Mouse (Mus musculus) activated CD4-positive, CD25-positive, alpha-beta regulatory T cell, adult 4 months (primary cell): Measurements from ENCODE around the gene Sorbs1. TPM values are rescaled to one million over a fixed set of nuclear protein-coding genes. Genes with fewer than 3 reads are reported as not detected.

Experiments used
- ATAC-seq: one replicate; pipeline ENCODE4 v1.8.0; 2017
- polyA plus RNA-seq, 2 experiments: library from polyadenylated mRNA; unstranded; fragments of 100-300 nt; shearing (Covaris generic); gene quantifications; one replicate each; pipeline ENCODE4 v1.2.1; 2017

Gene Sorbs1
- polyA plus RNA-seq, 2 experiments from 2014 or later, result 14.0 to 15.7 TPM

DNA sequence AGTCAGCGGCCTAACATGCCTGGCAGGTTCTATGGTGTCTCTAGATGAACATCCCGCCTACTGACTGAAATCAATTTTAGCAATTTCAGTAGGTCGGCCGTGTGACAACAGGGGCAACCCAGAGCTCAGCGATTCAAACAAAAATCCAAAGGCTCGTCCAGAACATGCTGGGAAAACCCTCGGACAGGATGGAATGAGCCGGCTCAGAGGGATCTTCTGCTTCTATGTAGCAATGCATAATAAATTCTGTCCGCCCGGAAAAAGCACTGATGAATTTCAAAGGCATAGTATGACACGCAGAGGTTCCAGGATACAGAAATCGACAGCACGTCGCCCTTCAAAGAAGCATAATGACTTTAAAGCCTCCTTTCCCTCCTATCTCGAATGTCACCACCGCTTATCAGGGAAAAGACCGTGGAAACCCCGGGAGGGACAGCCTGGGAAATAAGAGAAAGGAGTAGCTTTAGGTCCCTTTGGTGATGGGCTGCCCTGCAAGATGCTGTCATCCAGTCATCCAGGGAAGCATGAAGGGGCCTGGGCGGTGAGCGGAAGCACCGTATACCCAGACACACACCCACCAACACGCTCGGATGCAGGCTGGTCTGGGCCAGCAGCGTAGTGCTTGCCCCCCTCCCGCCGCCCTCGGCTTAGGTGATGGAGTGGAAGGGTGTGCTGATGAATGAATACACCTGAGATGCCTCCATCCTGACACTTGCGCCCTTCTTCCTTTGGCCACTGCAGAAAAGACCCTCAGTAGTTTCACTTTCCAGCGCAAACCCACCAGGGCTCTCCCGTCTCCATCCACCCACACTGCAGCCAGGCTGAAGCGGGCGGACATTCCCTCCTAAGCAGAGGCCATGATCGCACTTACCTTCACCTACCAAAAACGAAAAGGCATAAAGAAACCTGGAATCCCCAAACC is 818 bp downstream of the Sorbs1 start:
- ATAC-seq, result peak; percentile 28

- ATAC-seq, result no peak
These were observed 1.8 kb downstream of the Sorbs1 start for GRCm38 (mm10) chr19:40511679-40512309.

GRCm38 (mm10) chr19:40511100-40511439 is 2.5 kb downstream of the Sorbs1 start:
- no peak for ATAC-seq

DNA sequence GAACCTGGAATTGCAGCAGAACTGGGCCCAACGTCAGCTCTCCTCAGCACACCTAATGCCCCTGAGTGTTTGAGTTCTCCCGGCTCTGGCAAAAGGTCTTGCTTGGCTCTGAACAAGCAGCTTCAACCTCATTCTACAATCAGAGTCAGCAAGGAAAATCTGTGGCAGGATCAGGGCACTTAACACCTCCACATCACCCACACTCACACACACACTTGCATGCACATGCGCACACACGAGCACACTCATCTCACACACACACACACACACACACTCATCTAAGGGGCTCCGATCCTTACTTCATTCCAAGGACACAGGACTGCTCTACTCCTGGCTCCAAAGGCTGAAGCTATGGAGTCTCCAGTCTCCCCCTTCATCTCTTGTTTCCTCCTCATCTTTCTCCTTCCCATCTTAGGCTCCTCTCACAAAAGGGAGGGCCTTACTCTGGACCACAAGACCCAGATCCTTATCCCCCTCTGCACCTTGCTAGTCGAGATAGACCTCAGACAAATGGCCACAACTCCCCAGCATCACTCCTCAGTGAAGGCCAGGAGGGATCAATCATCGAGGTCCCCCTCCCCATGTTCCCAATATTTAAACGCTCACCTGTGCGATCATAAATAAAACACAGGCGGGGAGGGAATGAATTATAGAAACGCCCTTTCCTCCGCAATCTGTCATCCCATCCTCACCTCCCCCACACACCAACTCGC is 3.0 kb downstream of the Sorbs1 start:
- ATAC-seq, result no peak

DNA sequence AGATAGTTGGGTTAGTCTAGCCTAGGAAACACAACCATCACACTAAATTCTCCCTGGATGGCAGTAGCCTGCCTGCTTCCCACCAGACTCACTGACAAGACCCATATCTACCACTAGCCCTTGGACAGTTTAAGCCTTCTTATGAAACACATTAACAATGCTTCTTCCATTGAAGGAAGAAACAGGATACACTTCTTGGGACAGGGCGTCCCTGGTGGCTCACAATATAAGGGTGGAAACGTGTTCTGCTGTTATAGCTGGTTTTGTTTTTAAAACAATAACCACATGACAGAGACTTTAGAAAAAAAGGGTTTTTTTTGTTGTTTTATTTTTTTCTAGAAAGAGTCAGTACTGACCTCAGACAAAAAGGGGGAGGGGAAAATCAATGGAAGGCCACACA is 4.3 kb downstream of the Sorbs1 start:
- no peak for ATAC-seq

GRCm38 (mm10) chr19:40508851-40509250 is 4.7 kb downstream of the Sorbs1 start:
- no peak for ATAC-seq

DNA sequence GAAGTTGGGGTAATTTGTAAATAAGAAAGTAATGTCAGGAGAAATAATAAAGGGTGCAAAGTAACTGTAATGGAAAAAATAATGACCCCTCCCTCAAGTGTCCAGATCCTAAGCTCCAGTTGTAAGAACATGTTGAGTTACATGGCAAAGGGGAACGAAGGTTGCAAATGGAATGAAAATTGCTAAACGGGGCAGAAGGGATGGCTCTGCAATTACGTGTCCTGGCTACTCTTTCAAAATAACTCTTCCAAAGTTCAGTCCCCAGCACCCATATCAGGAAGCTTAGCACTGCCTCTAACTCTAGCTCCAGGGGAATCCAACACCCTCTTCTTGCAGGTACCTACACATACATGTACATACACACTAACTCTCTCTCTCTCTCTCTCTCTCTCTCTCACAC is 6.6 kb downstream of the Sorbs1 start:
- ATAC-seq, result no peak

DNA sequence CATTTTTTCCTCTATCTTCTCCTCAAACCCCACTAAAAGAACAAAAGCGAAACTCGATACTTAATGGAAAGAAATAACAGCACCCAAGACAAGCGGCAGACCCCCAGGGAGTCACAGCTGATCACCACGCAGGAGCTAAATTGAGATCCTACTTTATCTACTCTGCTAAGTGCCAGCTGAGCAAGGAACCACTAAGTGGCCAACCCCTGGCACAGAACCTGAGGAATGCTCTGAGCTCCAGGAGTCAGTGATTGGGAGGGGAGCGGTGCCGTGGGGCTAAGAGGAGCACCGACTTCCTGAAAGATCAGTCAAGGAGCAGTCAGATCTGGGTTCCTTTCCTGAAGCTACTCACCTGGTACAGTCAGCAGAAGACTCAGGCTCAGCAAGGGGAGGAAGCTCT is 9.2 kb downstream of the Sorbs1 start:
- ATAC-seq, result no peak

- no peak for ATAC-seq
These were observed 13.4 kb downstream of the Sorbs1 start for GRCm38 (mm10) chr19:40499940-40500737.

- ATAC-seq, result no peak
These were observed 14.4 kb downstream of the Sorbs1 start for GRCm38 (mm10) chr19:40499141-40499540.

- ATAC-seq, result no peak
These were observed 15.3 kb downstream of the Sorbs1 start for GRCm38 (mm10) chr19:40498162-40498725.

DNA sequence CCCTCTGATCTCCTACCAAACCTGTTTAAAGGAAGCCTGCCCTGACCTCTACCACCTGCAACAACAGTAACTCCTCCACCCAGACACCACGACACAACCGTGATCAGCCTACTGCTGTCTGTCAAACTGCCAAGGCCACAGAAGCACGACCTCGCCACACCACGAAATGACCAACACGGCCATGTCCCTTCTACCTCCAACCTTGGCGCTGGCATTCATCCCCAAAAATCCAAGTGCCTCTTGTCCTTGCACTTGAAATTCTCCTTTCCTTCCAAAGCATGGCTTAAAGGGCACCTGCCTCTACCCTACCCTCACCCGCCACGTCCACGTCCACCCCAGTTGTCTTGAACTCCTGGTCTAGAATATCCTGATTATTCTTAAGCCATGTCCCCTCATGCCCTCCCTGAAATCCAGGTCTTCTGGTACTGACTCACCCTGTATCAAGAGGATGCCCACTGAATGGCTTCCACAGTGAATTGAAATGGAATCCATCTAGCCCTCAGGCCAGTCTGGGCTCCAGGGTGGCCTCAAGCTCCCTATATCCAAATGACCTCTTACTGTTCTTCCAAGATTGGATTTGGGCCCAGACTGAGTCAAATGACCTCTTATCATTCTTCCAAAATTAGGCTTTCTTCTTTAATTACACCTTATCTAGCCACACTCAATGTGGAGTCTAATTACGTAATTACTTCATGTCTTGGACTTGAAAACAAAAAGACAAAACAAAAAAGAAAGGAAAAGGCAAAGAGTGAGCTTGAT is 16.9 kb downstream of the Sorbs1 start:
- no peak for ATAC-seq

DNA sequence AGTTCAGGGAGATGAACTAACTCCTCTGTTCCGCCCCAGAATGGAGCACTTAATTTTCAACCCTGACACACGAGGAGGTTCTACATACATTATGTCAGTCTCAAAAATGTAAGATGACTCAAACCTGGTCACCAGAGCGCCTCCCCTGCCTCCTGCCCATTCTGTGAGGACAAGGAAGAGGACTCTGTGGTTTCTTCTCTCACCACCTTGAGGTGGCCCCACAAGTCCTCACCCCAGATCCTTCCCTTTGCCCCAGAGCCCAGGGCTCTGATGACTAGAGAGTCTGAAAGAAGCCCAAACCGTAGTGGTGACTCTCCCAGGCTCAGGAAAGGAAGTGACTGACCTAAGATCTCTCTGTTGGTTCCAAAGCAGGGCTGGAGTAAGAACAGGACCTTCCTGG is 17.5 kb downstream of the Sorbs1 start:
- ATAC-seq, result no peak

GRCm38 (mm10) chr19:40492902-40493301 is 20.7 kb downstream of the Sorbs1 start:
- no peak for ATAC-seq

DNA sequence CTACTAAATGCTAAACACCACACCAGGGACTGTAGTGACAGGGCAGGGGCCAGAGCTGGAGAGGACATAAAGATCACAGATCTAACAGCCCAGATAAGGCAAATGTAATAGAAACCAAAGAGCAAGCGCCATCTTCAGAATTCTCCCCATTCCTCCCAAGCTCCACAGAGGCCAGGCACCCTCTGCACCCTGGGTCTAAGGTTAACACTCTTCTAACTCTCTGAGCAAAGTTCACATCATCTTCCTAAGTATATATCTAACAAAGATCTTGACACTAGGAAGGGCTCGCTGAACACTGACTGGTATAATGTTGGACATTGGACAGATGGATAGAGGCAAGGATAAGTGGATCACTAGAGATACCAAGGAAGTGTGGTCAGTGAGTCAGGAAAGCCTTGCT is 22.1 kb downstream of the Sorbs1 start:
- ATAC-seq, result no peak

- no peak for ATAC-seq
These were observed 22.8 kb downstream of the Sorbs1 start for GRCm38 (mm10) chr19:40490765-40491164.

DNA sequence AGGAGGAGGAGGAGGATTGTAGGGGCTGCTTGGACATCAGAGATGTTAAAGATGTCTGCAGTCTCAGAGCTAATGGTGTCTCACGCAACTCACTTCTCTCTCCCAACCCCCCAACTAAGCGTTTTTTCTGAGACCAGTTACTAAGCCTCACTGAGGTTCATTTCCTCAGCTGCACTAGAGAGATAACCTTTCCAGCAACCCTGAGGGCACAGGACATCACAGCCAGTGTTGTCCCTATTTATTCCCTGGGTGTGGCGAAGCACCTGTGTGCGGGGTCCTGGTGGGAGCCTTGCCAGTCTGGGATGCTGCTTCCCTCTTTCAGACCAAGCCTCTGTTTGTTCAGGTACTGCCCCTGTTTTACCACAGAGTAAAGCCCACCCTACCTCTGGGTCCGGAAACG is 23.9 kb downstream of the Sorbs1 start:
- ATAC-seq, result no peak

DNA sequence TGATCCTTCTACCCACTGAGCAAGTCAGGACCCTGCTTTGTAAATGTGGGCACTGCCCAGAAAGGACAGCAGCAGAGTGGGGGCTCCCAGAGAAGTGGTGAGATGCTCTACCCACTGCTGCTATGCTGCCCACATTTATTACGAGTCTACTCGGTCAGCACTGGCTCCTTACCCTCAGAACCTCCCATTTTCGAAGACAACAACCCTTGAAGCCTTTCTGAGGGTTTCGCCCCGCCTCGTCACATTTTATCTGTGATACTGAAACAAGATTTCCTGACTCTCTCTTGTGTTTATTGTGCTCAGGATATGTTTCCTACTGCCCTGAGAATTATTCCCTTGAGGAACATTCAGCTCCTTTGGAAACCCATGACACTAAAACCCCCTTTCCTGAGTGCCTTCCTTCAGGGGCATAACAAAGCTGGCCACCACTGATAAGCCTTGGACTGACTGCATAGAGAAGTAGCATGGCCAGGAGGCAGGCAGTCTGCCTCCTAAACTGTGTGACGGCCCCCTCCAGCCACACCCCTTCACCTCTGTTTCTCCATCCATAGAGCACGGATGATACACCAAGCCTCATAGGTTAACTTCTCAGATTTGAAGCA is 24.6 kb downstream of the Sorbs1 start:
- no peak for ATAC-seq

- no peak for ATAC-seq
These were observed 26.0 kb downstream of the Sorbs1 start for GRCm38 (mm10) chr19:40487561-40487960.

DNA sequence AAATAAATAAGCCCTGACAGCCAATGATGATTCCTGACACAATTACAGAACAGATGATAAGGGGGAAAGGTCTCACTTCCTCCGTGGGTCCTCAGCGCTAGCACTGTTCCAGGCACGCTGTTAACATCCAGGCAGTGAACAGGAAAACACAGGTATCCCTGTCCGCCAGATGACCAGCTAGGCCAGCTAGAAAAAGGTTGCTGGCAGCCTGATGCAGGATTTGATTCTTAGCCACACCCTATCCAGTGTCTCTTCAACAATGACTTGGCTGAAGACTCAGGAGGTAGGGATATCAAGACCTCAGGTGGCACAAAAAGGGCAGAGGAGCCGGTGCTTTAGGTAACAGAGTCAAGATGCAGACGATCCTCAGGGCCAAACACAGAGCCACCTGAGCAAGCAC is 32.5 kb downstream of the Sorbs1 start:
- no peak for ATAC-seq

DNA sequence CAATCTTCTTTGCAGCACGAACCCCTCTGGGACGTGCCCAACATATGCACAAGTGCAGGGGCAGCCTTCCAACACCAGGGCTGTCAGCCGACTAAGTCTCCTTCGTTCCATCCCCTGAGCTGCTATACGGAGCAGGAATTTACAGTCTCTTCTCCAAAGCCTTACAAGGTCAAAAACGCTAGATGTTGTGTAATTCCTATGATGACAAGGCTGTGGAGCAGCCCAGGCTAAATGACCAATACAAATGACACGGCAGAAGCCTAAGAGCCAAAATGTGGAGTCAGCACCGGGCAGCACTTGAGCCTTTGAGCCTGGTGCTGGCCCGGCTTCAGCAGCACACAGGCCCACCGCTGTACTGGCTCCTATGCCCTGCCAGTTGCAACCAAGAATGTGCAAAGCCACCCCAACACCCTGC is 35.4 kb downstream of the Sorbs1 start:
- no peak for ATAC-seq
